Mouse (Mus musculus): ENCODE measurements around the gene Amd1. TPM values are rescaled to one million over a fixed set of nuclear protein-coding genes. Genes with fewer than 3 reads are reported as not detected.

The Amd1 gene
- polyA plus RNA-seq, 1 experiment: 14.9 TPM

DNA sequence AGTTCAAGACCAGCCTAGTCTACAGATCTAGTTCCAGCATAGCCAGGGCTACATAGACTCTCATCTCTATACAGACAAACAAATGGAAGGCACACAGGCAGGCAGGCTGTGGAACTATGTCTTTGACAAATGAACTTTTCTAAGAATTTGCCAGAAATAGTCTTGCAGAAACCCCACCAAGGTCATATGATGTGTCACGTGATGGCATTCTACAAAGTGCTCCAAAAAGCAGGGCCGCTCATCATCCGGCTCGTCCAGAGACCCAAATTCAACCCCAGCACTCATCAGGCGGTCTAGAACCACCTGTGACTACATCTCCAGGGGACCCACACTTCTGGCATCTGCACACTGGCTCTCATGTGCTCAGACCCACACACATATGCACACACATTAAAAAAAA is 64.2 kb downstream of the Amd1 start:
- Histone ChIP-seq H3K4me3 (replicated peaks; ENCODE audit: extremely low read depth, low read depth, low read length) (no peak overlapping the region), H3K4me1 (ENCODE audit: control insufficient read depth, insufficient read depth, low read length) (no peaks in the 10 kb centered on the region)
- WGBS: 88% methylated on average over 5 of the region's 5 CpGs
- TF ChIP-seq POLR2A (IDR thresholded peaks at IDR 0.05; ENCODE audit: borderline replicate concordance, extremely low read depth, low read depth, low read length): no peak
- no peak for TF ChIP-seq CTCF (IDR thresholded peaks at IDR 0.05; ENCODE audit: insufficient read depth, low read length)
- DNase-seq: no peak

Other genes starting within 250 kb of the Amd1 start
- 11.3 and 20.7 TPM in 2 replicates for gene Slc16a10, start 159.9 kb downstream of the Amd1 start, polyA plus RNA-seq (2012; rRNA removed)
- 1.5 and 2.2 TPM in 2 replicates for gene Rpf2, start 55.1 kb downstream of the Amd1 start, polyA plus RNA-seq (2012; rRNA removed)
- gene Gtf3c6, start 44.1 kb downstream of the Amd1 start, polyA plus RNA-seq (2012; rRNA removed): 3.5 and 6.3 TPM in 2 replicates
- gene Cdk19, start 37.4 kb upstream of the Amd1 start, polyA plus RNA-seq (2012; rRNA removed): 10.9 and 21.5 TPM in 2 replicates